Mouse (Mus musculus): ENCODE data around the gene Slc16a14.

Slc16a14 gene

DNA sequence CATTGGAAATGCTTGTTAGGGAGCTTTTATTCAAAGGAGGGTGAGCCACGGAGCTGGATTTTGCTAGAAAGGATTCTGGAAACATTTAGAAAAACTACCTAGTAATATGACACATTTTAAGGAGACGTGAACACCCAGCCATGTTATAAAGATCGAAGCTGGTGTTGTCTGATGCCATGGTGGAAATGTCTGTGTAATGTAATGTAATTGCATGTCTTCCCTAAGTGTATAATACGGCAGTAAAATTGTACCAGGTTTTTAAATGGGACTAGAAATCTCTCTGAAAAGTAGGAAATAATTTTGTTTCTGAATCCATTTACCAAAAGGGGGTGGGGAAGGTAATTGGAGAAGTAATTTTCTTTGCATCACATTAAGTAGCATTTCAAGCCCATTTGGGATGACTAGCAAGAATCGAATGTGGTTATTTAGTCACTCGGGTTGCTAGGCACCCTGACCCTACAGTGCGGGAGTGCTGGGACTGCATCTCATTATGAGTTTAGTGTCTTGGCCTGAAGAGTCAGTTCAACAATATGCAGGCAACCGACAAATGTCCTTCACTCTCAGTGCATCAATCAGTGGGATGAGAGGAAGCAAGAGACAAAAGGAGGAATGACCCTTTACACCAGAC is 24.6 kb downstream of the Slc16a14 start:
- DNase-seq (ENCODE audit: low spot score), result no peak

DNA sequence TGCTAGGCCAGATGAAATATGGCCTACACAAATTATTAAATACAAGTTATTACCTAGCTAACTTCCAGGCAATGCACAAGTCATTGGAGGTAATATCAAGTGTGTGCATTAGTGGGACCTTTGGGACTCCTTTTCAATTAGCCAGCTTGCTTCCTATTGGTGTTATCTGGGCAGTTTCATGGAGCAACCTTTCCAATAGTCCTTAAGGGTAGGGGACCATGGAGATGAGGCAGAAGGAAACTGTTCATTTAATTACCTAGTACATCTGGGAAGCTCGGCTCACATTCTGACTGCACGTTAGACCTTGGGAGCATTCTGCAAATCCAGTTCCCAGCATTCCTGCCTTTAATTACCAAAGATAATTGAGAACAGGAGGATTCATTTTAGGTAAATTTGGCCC is 30.5 kb downstream of the Slc16a14 start:
- DNase-seq (ENCODE audit: low spot score), result no peak

GRCm38 (mm10) chr1:84899156-84899555 is 35.8 kb downstream of the Slc16a14 start:
- no peak for DNase-seq (ENCODE audit: low spot score)

DNA sequence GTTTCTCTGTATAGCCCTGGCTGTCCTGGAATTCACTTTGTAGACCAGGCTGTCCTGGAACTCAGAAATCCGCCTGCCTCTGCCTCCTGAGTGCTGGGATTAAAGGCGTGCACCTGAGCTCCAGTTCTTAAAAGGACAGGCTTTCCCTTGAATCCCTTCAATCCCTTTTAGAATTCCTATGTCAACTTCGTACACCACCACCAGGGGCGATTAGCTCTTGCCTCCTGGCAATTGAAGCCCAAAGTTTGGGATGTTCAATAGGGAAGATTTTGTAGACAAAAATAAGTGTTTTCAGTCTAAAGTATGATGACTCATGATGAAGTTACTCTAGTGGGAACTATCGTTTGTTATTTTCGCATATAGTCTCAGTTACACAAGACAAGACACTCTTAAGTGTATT is 37.6 kb downstream of the Slc16a14 start:
- DNase-seq (ENCODE audit: low spot score), result no peak

GRCm38 (mm10) chr1:84891746-84892145 is 43.2 kb downstream of the Slc16a14 start:
- DNase-seq (ENCODE audit: low spot score), result no peak

- DNase-seq (ENCODE audit: low spot score), result no peak
Measured at GRCm38 (mm10) chr1:84890503-84890902, 44.4 kb downstream of the Slc16a14 start.

GRCm38 (mm10) chr1:84890005-84890393 is 44.9 kb downstream of the Slc16a14 start:
- DNase-seq (ENCODE audit: low spot score), result no peak

GRCm38 (mm10) chr1:84889330-84890004 is 45.5 kb downstream of the Slc16a14 start:
- DNase-seq (ENCODE audit: low spot score), result no peak

DNA sequence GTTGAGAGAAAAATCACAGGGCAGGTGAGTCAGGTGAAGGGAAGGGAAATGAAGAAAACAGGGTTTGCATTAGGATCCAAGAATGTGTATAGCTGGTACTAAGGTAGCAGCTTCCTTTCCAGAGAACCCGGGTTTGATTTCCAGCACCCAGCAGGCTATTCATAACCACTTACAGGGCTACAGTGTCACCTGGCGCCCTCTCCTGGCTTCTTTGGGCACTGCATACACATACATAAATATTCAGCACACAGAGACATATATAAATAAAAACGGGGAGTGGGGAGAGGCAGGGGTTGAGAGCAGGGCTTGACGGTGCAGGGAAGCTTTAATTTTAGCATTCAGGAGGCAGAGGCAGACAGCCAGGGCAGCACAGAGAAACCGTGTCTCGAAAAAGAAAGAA is 49.0 kb downstream of the Slc16a14 start:
- DNase-seq (ENCODE audit: low spot score), result no peak

DNA sequence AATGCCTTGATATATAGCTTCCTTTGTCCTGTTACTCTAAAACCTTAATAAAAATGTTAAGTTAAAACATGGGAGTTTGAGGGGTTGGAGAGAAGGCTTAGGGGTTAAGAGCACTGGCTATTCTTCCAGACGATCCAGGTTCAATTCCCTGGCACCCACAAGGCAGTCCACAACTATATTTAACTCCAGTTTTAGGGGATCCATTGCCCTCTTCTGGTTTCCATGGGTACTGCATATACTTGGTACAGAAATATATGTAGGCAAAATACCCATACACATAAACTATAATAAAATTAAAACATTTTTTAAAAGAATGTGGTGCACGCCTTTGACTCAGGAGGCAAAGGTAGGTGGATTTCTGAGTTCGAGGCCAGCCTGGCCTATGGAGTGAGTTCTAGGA is 49.8 kb downstream of the Slc16a14 start:
- DNase-seq (ENCODE audit: low spot score), result no peak

DNA sequence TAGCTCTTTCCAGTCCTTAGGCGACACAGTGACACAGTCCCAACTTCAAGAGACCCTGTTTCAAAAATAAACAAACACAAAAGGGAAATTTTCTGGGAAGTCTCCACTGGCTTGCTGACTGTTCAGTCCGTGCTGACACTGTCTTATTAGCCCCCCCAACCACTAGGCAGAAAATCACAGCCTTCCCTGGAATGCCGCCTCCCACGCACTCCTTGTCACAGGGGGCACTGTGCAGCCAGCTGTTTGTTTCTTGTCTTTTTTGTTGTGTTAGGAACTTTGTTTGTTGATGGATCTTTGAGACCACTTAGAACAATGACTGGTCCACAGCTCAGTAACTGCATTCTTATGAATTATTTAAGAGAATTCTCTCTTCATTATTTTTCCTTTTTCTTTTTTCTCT is 51.0 kb downstream of the Slc16a14 start:
- no peak for DNase-seq (ENCODE audit: low spot score)

- DNase-seq (ENCODE audit: low spot score), result no peak
Measured at GRCm38 (mm10) chr1:84882937-84883336, 52.0 kb downstream of the Slc16a14 start.

DNA sequence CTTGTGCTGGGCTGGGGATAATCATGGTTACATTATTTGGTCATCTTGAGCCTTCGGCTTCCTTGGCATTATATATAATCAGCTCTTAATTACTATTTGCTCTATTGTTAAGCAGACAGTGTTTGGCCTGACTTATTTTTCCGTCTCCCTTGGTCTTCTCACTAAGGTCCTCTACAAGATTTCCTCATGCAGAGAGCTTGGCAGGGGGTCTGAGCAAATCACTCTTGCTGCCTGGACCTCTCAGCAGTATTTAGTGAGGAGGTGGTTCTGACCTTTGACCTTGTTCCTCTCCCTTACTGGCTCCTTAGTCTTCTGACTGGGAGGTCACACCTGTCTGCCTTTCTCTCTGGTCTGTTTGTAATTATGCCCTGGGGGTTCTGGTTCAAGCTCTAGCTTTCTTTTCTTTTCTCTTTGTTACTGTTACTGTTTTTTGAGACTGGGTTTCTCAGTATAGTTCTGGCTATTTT is 52.8 kb downstream of the Slc16a14 start:
- DNase-seq (ENCODE audit: low spot score), result peak; percentile 69

DNA sequence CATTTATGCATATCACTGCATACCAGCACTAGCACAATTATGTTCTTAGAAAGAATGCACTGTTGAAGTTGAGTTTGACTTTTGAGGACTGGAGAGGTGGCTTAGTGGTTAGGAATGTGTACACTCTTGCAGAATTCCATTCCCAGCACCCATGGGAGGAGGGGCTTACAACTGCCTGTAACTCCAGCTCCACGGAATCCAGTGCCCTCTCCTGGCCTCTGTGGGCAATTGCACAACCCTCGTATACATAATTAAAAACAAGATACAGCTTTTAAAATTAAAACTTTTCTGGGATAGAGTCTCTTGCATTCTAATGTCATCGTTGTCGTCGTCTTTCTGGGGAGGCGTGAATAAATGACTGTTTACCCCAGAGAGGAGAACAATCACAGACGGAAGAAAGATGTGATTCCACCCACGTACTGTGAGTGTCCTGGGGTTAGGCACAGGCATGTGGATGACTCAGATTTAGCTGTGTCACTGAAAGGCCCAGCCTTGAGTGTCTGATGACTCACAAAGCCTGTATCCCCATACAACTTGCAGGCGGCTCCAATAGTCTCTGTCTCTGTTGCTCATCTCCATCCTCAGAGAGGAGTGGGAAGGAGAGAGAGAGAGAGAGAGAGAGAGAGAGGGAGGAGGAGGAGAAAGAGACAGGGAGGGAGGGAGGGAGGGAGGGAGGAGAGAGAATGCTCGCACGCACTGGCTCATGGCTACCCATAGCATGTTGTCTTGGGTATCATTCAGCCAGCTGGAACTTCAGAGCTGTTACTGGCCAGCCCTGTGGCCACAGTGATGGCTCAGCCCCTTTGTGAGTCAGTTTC is 53.5 kb downstream of the Slc16a14 start:
- DNase-seq (ENCODE audit: low spot score), result no peak

DNA sequence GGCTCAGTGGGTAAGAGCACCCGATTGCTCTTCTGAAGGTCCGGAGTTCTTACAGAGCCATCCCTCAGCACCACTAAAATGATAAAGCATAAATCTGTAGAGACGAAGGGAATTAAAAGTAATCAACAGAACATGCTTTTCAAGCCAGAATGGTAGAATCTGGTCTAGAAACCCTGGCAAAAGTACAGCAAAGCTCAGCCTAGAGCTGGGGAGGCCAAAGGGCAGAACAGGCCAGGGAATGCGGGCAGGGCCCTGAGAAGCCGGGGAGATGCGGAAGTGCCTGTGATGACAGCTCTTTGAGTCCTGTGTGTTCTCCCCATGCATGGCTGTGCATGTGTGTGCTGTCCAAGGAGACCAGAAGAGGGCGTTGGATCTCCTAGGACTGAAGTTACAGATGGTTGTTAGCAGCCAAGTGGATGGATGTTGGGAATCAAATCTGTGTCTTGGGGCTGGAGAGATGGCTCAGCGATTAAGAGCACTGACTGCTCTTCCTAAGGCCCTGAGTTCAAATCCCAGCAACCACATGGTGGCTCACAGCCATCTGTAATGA is 55.3 kb downstream of the Slc16a14 start:
- no peak for DNase-seq (ENCODE audit: low spot score)

GRCm38 (mm10) chr1:84877590-84877989 is 57.3 kb downstream of the Slc16a14 start:
- DNase-seq (ENCODE audit: low spot score), result peak; percentile 72

GRCm38 (mm10) chr1:84872939-84873338 is 62.0 kb downstream of the Slc16a14 start:
- no peak for DNase-seq (ENCODE audit: low spot score)

DNA sequence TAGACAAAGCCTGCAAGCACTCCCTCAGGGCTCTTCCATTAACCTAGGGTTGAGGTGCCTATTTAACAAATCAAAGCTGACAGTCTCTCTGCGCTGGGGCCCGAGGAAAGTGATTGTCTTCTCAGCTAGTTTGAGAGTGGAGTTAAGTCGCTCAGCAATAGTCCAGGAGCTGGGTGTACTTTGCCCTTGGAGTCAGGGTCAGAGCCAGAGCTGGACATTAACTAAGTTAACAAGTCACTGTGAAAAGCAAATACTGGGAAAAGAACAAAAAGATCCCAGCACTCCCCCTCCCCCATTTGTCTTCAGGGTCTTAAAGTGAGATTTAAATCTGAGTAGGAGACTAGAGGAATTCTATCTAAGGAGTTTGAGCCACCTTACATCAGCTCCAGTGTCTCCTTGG is 62.8 kb downstream of the Slc16a14 start:
- peak; percentile 88 for DNase-seq (ENCODE audit: low spot score)

DNA sequence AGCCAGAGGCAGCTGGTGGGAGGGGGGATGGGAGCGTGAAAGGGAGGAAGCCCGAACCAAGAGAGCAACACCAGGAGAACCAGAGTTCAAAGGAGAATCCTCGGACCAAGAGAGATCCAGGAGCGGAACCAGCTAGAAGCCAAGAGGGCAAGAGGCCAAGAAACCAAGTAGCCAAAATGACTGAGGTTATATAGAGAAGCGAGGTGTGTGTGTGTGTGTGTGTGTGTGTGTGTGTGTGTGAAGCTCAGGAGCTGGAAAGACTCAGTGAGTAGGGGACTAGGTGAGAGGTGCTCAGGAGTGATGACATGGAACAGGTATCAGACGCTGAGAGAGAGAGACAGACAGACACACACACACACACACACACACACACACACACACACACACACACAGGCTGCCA is 63.8 kb downstream of the Slc16a14 start:
- no peak for DNase-seq (ENCODE audit: low spot score)

- no peak for DNase-seq (ENCODE audit: low spot score)
Measured at GRCm38 (mm10) chr1:84869498-84869897, 65.4 kb downstream of the Slc16a14 start.

GRCm38 (mm10) chr1:84868841-84869240 is 66.1 kb downstream of the Slc16a14 start:
- DNase-seq (ENCODE audit: low spot score), result no peak

GRCm38 (mm10) chr1:84868311-84868710 is 66.6 kb downstream of the Slc16a14 start:
- DNase-seq (ENCODE audit: low spot score), result no peak
